Mouse (Mus musculus) lung, embryonic 15.5 days (tissue): ENCODE measurements around the gene Tmem151a. TPM values are rescaled to one million over a fixed set of nuclear protein-coding genes. Genes with fewer than 3 reads are reported as not detected.

Source experiments
- ATAC-seq: fragments of 200-750 bp; cut with Nextera tagmentation; 2 replicates; pipeline ENCODE4 v1.8.0; 2017; ENCODE audit warnings: moderate number of reproducible peaks, borderline replicate concordance; ENCODE audit not compliant: low FRiP score, low TSS enrichment; ENCODE audit errors: extremely low read depth
- H3K27ac ChIP-seq: fragments of 300-500 bp; sonication (generic); 2 replicates; pipeline ENCODE4 v1.5.1; 2015; ENCODE audit warnings: moderate library complexity, mild to moderate bottlenecking, inconsistent platforms
- H3K27me3 ChIP-seq: fragments of 300-500 bp; sonication (generic); 2 replicates; pipeline ENCODE4 v1.6.1; 2015; ENCODE audit warnings: inconsistent platforms
- H3K36me3 ChIP-seq: fragments of 300-500 bp; sonication (generic); 2 replicates; pipeline ENCODE4 v1.6.1; 2015; ENCODE audit warnings: inconsistent platforms
- H3K4me1 ChIP-seq: fragments of 300-500 bp; sonication (generic); 2 replicates; pipeline ENCODE4 v1.6.1; 2015; ENCODE audit warnings: inconsistent platforms
- H3K4me2 ChIP-seq: fragments of 300-500 bp; sonication (generic); 2 replicates; pipeline ENCODE4 v1.6.1; 2015; ENCODE audit warnings: inconsistent platforms, mild to moderate bottlenecking, moderate library complexity
- H3K4me3 ChIP-seq: fragments of 300-500 bp; sonication (generic); 2 replicates; pipeline ENCODE4 v1.5.1; 2015; ENCODE audit warnings: mild to moderate bottlenecking, inconsistent platforms
- H3K9ac ChIP-seq: fragments of 300-500 bp; sonication (generic); 2 replicates; pipeline ENCODE4 v1.6.1; 2015; ENCODE audit warnings: inconsistent platforms
- H3K9me3 ChIP-seq: fragments of 300-500 bp; sonication (generic); 2 replicates; pipeline ENCODE4 v1.6.1; 2016; ENCODE audit warnings: inconsistent platforms
- WGBS: fragments of 180-500 bp; shearing (Covaris S2); methylation state at CpG from one replicate; pipeline ENCODE4 v1.1.7; 2015; 5-methylcytosine and 5-hydroxymethylcytosine counted together
- polyA plus RNA-seq: library from polyadenylated mRNA; unstranded; fragments of >200 nt; fragmentation: Nextera tagmentation; extraction: Ambion mirVana; gene quantifications from 2 replicates; pipeline ENCODE4 v1.2.1, GENCODE M21; 2015

Tmem151a gene
- polyA plus RNA-seq, 1 experiment from 2014 or later, result 4.6 TPM

DNA sequence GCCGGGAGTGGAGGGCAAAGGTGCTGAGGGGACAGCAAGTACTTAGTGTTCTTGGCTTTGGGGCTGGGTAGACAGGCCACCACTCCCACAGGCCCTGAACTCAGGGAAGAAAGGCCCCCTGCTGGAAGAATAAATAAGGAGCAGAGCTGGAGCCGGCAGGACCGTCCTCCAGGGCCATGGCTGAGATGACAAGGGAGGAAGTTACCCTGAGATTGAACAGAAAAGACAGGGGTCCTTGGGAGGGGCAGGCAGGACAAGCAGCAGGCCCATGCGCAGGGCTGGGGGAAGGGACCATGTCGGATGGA is 22.9 kb upstream of the Tmem151a start:
- H3K4me1 ChIP-seq, result peaks cover 35% of the 10 kb centered on the region
- ATAC-seq, result no peak
- 29% methylated on average over 5 of the region's 5 CpGs for WGBS
- no peaks in the 10 kb centered on the region for H3K27me3 ChIP-seq
- no peak overlapping the region for H3K4me2 ChIP-seq
- H3K27ac ChIP-seq, result peak overlapping the region; percentile 59
- no peaks in the 10 kb centered on the region for H3K9me3 ChIP-seq
- no peak overlapping the region for H3K9ac ChIP-seq
- H3K36me3 ChIP-seq, result peaks cover 32% of the 10 kb centered on the region
- H3K4me3 ChIP-seq, result no peak overlapping the region

GRCm38 (mm10) chr19:5107556-5108270 is 22.4 kb upstream of the Tmem151a start:
- no peaks in the 10 kb centered on the region for H3K27me3 ChIP-seq
- no peaks in the 10 kb centered on the region for H3K9me3 ChIP-seq
- H3K36me3 ChIP-seq, result peaks cover 37% of the 10 kb centered on the region
- peak overlapping the region; percentile 37; the same call in 1 of the 2 replicates for H3K9ac ChIP-seq
- no peak for ATAC-seq
- peak overlapping the region; percentile 80; the same call in 1 of the 2 replicates for H3K4me3 ChIP-seq
- H3K27ac ChIP-seq, result peak overlapping the region; percentile 59; the same call in 1 of the 2 replicates
- H3K4me2 ChIP-seq, result no peak overlapping the region
- H3K4me1 ChIP-seq, result peaks cover 35% of the 10 kb centered on the region
- WGBS, result 69% methylated on average over 18 of the region's 18 CpGs

DNA sequence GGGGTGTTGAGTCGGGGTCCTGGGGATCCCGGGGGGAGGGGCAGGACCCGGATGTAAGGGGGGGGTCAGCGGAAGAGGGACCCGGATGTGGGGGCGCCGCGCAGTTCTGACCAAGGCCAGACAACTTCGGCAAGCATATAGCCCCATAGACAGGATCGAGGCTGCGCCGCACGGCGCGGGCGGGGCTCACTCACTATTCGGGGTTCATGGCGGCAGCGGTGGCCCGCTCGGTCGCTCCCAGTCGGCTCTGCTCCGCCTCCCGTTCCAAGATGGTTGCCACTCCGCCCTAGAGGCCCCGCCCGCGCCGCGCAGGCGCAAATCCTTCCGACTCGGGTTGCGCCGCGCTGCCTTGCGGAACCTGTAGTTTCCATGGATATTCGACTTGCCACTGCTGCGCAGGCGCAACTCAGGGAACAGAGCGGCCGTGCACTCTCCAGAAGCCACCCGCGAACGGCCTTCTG is 21.4 kb upstream of the Tmem151a start, which contains the start of gene Rab1b:
Gene Rab1b (minus strand): TSS at position 342 of the 461 bp plus-strand sequence.
- Histone ChIP-seq H3K27me3 (no peaks in the 10 kb centered on the region), H3K9me3 (no peaks in the 10 kb centered on the region), H3K4me2 (peak within 1 kb of the TSS; percentile 89), H3K9ac (peak within 1 kb of the TSS; percentile 86), H3K27ac (peak within 1 kb of the TSS; percentile 94), H3K4me1 (peaks cover 35% of the 10 kb centered on the region), H3K4me3 (peak within 1 kb of the TSS; percentile 80), H3K36me3 (peaks cover 46% of the 10 kb centered on the region)
- ATAC-seq, result peak; percentile 94
- WGBS, result under 1% methylated on average over 46 of the region's 46 CpGs

GRCm38 (mm10) chr19:5106074-5106473 is 20.7 kb upstream of the Tmem151a start:
- Histone ChIP-seq H3K27me3 (no peaks in the 10 kb centered on the region), H3K9ac (peak overlapping the region; percentile 86), H3K36me3 (peaks cover 46% of the 10 kb centered on the region), H3K4me3 (peak overlapping the region; percentile 80), H3K4me2 (peak overlapping the region; percentile 89), H3K27ac (peak overlapping the region; percentile 94), H3K9me3 (no peaks in the 10 kb centered on the region), H3K4me1 (peaks cover 35% of the 10 kb centered on the region)
- WGBS, result 5% methylated on average over 9 of the region's 9 CpGs
- no peak for ATAC-seq

- Histone ChIP-seq H3K27ac (no peak within 1 kb of the TSS), H3K9ac (peak within 1 kb of the TSS; percentile 61), H3K36me3 (peaks cover 41% of the 10 kb centered on the region), H3K27me3 (peaks cover 16% of the 10 kb centered on the region), H3K4me1 (peaks cover 34% of the 10 kb centered on the region), H3K4me2 (peak within 1 kb of the TSS; percentile 100), H3K9me3 (no peaks in the 10 kb centered on the region), H3K4me3 (peak within 1 kb of the TSS; percentile 57)
- WGBS, result 3% methylated on average over 48 of the region's 48 CpGs
- peak; percentile 75; the same call in 1 of the 2 replicates for ATAC-seq
These were observed 13.2 kb upstream of the Tmem151a start, which contains the start of gene Cnih2 for GRCm38 (mm10) chr19:5098363-5099143. TSS of gene Cnih2 (minus strand) at chr19:5098521.

DNA sequence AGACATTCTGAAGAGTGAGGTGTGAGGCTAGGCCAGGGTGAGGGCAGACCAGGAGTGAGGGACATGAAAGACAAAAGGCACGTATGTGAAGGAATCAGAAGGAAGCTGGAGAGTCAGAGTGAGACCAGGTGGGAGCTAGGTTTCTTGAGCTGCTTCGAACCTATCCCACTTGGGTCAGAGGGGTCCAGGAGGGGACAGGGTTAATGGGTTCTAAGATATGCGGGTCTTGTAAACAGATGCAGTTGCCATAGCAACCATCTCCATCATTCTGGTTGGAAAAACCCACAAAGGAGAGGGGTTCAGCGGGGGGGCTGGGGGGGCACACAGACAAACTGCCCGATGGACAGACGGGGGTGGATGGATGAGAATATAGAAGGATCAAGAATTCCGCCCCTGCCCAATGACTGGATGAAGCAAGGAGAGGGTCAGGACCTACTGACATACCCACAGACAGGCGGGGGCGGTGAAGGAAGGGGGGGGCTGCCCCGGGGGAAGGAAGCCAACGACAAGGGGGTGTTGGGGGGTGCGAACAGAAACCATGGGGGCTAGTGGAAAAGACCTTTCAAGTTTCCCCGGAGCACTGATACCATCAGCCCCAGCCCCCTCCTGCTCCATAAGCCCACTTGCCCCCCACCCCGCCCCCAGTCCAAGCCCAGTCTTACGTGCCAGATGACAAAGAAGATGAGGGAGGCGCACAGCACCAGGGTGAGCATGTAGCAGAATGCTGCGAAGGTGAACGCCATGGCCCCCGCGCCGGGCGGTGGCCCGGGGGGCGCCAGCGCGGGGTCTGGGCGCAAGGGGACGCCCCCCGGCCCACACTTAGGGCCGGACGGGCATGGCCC is 12.4 kb upstream of the Tmem151a start:
- Histone ChIP-seq H3K4me3 (peak overlapping the region; percentile 57), H3K36me3 (peaks cover 36% of the 10 kb centered on the region), H3K4me1 (peaks cover 34% of the 10 kb centered on the region), H3K9ac (peak overlapping the region; percentile 61), H3K9me3 (no peaks in the 10 kb centered on the region), H3K4me2 (peak overlapping the region; percentile 100), H3K27me3 (peaks cover 16% of the 10 kb centered on the region), H3K27ac (no peak overlapping the region)
- 0 out of 2 replicates have a peak, but pooled peaks have one; percentile 3 for ATAC-seq
- WGBS, result 4% methylated on average over 27 of the region's 31 CpGs

- Histone ChIP-seq H3K36me3 (peaks cover 31% of the 10 kb centered on the region), H3K4me2 (no peak overlapping the region), H3K4me3 (no peak overlapping the region), H3K9me3 (no peaks in the 10 kb centered on the region), H3K27me3 (peaks cover 16% of the 10 kb centered on the region), H3K9ac (no peak overlapping the region), H3K4me1 (peaks cover 34% of the 10 kb centered on the region), H3K27ac (no peak overlapping the region)
- no peak for ATAC-seq
- WGBS, result 5% methylated on average over 9 of the region's 9 CpGs
These were observed 10.7 kb upstream of the Tmem151a start for GRCm38 (mm10) chr19:5095887-5096474.

DNA sequence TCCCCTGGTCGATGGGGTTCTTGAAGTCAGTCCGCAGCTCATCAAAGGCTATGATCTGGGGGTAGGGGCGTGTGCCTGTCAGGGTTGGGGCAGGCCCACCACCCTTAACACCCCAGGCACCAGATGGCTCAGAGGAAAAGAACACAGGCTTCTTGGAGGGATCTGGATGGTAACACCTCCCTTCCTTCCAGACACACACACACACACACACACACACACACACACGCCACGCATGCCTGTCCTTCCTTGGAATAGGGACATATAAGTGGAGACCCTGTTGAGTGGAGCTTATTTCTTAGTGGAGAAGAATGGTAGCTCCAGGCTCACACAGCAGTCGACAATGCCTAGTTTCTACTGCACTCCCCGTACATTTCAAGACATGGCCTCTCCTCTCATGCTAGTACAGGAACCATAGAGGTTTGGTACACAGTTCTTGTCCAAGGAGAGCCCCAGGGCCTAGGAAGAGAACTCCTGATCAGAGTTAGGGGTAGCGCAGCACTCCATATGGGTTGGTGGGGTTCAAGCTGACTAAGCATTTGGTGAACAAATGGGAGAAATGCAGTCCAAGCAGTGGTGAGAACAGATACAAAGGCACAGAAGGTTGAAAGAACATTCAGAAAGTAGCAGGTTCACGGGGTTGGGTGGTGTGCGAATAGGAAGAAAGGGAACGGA is 9.6 kb upstream of the Tmem151a start:
- no peak for ATAC-seq
- Histone ChIP-seq H3K4me1 (peaks cover 34% of the 10 kb centered on the region), H3K27me3 (peaks cover 16% of the 10 kb centered on the region), H3K9me3 (no peaks in the 10 kb centered on the region), H3K4me3 (no peak overlapping the region), H3K9ac (no peak overlapping the region), H3K27ac (no peak overlapping the region), H3K4me2 (no peak overlapping the region), H3K36me3 (peaks cover 28% of the 10 kb centered on the region)
- 44% methylated on average over 11 of the region's 11 CpGs for WGBS

- under 1% methylated on average over 21 of the region's 21 CpGs for WGBS
- Histone ChIP-seq H3K27ac (no peak overlapping the region), H3K27me3 (peaks cover 16% of the 10 kb centered on the region), H3K36me3 (peaks cover 24% of the 10 kb centered on the region), H3K4me2 (no peak overlapping the region), H3K4me1 (peaks cover 37% of the 10 kb centered on the region), H3K4me3 (no peak overlapping the region), H3K9ac (no peak overlapping the region), H3K9me3 (no peaks in the 10 kb centered on the region)
- peak; percentile 35 for ATAC-seq
These were observed 8.9 kb upstream of the Tmem151a start for GRCm38 (mm10) chr19:5094243-5094632.

- 64% methylated on average over 12 of the region's 12 CpGs for WGBS
- no peak for ATAC-seq
- Histone ChIP-seq H3K27me3 (peaks cover 16% of the 10 kb centered on the region), H3K4me3 (no peak overlapping the region), H3K27ac (no peak overlapping the region), H3K4me2 (no peak overlapping the region), H3K9ac (no peak overlapping the region), H3K36me3 (peaks cover 24% of the 10 kb centered on the region), H3K9me3 (no peaks in the 10 kb centered on the region), H3K4me1 (peaks cover 36% of the 10 kb centered on the region)
These were observed 8.3 kb upstream of the Tmem151a start for GRCm38 (mm10) chr19:5093481-5094242.
